Mouse (Mus musculus): ENCODE data around the gene Prpf8.

DNA sequence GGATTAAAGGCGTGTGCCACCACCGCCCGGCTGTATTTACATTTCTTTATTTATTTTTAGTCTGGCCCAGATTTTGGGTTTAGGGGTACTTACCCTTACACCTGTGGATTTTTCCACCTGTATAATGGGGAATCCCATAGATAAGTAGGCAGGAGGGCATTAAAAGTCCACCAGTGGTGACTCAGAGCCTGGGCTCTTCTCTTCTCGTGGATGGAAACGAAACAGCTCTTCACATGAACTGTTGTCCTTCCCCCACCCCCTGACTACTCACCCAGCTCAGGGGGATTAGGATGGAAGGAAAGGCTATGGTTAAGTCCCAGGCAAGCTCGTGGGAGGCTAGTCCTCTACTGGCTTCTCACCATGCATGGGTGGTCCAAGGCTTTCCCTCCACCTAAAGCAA is 22.2 kb upstream of the Prpf8 start:
- no peak for TF ChIP-seq CTCF (IDR thresholded peaks at IDR 0.05; ENCODE audit: insufficient read depth, low read depth, low read length)
- TF ChIP-seq POLR2A (IDR thresholded peaks at IDR 0.05; ENCODE audit: insufficient read depth, low read depth, low read length), result no peak

Data from olfactory bulb, adult 2 months (tissue).